Mouse (Mus musculus): ENCODE measurements around the gene Plcl2. TPM values are rescaled to one million over a fixed set of nuclear protein-coding genes. Genes with fewer than 3 reads are reported as not detected.
"Not testable (repeated sequence)": the region's sequence is repeated elsewhere in the genome, so short reads cannot be mapped to it uniquely, and the experiment has no call there.

The Plcl2 gene
- polyA plus RNA-seq, 1 experiment from 2014 or later: 9.3 TPM

DNA sequence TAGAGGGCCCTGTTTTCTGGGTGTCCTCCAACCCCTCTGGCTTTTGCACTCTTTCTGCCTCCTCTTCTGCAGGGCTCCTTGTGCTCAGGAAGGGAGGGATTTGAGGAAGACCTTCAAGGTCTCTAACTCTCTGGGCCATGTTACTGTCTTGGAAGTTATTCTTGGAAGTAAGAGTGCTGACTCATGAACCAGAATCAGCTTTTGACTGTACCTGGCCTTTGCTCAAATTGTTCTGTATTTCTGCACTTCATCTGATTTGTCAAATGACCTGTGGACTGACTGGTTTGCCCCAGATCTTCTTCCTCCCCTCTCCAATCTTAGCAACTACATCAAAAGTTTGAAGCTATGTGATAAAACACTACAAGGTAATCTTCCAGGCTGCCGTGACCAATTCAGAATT lies 91.5 kb downstream of the Plcl2 start:
- no peak overlapping the region for H3K27ac ChIP-seq (replicated peaks)
- H3K36me3 ChIP-seq: no peaks in the 10 kb centered on the region
- ATAC-seq (ENCODE audit: low FRiP score): no peak
- H3K4me2 ChIP-seq: no peak overlapping the region
- no peaks in the 10 kb centered on the region for H3K27me3 ChIP-seq (replicated peaks)
- no peak overlapping the region for H3K9ac ChIP-seq (replicated peaks)
- H3K4me1 ChIP-seq: peaks cover 7% of the 10 kb centered on the region
- H3K9me3 ChIP-seq (replicated peaks): no peaks in the 10 kb centered on the region
- no peak overlapping the region for H3K4me3 ChIP-seq (replicated peaks)
- 93% methylated on average over 1 of the region's 1 CpGs for WGBS

DNA sequence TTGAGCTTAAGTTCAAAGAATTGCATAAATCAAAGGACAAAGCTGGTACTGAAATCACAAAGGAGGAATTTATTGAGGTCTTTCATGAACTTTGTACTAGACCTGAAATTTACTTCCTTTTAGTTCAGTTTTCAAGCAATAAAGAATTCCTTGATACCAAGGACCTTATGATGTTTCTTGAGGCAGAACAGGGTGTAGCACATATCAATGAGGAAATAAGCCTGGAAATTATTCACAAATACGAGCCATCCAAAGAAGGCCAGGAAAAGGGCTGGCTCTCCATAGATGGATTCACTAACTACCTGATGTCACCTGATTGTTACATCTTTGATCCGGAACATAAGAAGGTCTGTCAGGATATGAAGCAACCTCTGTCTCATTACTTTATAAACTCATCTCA lies 97.7 kb downstream of the Plcl2 start:
- Histone ChIP-seq H3K4me3 (replicated peaks) (no peak overlapping the region), H3K27me3 (replicated peaks) (no peaks in the 10 kb centered on the region), H3K36me3 (peaks cover 11% of the 10 kb centered on the region), H3K4me2 (no peak overlapping the region), H3K27ac (replicated peaks) (no peak overlapping the region), H3K4me1 (no peaks in the 10 kb centered on the region), H3K9me3 (replicated peaks) (no peaks in the 10 kb centered on the region), H3K9ac (replicated peaks) (no peak overlapping the region)
- no peak for ATAC-seq (ENCODE audit: low FRiP score)
- 94% methylated on average over 2 of the region's 2 CpGs for WGBS

DNA sequence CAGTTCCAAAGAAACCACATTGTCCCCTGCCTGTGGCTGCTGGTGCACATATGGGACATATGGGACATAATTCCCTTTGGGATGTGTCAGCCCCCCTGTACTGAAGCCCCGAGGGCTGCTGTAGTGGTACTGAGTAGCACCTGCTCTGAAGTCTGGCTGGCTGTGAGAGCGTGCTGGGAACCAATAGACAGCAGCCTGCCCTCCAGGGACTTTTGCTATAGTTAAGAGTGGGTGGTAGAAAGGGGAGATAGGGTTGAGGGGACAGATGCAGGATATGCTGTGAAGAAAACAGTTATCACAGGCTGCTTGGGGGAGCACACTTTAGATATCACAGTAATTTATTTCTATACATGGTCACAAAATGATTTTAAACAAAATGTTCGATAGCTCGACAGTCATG lies 100.7 kb downstream of the Plcl2 start:
- WGBS: 86% methylated on average over 4 of the region's 4 CpGs
- ATAC-seq (ENCODE audit: low FRiP score): no peak
- no peaks in the 10 kb centered on the region for H3K27me3 ChIP-seq (replicated peaks)

DNA sequence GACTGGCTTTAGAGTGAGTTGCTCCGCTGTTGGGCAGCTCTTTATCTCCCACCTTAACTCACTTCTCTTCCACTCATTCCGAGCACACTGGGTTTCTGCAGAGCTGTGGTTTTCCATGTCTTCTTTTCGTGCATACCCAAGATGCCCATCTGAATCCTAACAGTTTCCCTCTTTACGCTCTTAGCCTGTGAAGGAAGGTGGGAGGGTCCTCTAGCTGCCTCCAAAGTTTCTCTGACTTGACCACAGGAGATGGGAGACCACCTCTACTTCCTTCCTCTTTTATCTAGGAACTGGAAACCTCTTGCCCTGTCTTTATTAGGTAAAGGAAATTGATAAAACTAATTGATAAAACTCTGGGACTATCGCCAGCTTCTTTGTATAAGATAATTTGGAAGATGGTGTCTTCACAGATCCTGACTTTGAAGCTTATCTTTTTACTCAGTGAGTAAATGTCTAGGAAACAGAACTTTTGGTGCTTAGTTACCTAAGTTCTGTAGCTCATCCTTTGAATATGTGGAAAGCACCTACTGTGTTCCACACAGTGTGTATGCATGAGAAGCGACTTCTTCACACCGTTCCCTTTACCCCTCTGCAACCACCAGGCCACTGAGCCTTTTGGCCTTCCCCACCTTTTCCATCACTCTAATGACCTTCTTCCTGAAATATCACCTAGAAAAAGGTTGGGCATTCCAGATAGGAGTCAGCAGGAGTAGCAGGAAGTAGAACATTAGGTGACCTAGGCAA lies 111.8 kb downstream of the Plcl2 start:
- peaks cover 9% of the 10 kb centered on the region for H3K4me1 ChIP-seq

More for the DNA sequence above, 100.7 kb downstream of the Plcl2 start:
- Histone ChIP-seq H3K36me3 (peaks cover 23% of the 10 kb centered on the region), H3K4me1 (no peaks in the 10 kb centered on the region), H3K4me2 (no peak overlapping the region), H3K9me3 (replicated peaks) (0 out of 2 replicates have a peak, but pooled peaks cover 3% of the 10 kb centered on the region), H3K9ac (replicated peaks) (no peak overlapping the region), H3K4me3 (replicated peaks) (no peak overlapping the region), H3K27ac (replicated peaks) (no peak overlapping the region)

DNA sequence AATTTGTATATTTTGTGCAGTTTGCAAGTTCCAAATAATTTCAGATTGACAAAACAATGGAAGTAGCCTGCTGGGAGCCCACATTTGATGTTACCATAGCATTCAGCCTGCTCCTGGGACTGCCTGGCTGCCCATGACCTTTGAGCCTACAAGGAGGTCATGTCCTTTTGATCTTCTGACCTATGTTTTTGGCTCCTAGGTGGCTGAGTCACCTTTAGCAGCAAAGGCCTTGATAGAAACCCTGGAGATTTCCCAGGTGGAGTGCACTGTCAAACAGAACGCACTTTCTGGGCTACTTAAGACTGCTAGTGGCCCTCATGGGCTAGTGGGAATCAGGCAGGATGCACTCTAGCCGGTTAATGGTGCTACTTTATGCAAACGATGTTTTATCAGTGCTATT lies 112.8 kb downstream of the Plcl2 start:
- no peak overlapping the region for H3K4me3 ChIP-seq (replicated peaks)
- no peak overlapping the region for H3K9ac ChIP-seq (replicated peaks)
- no peak for ATAC-seq (ENCODE audit: low FRiP score)
- H3K4me1 ChIP-seq: peaks cover 9% of the 10 kb centered on the region
- H3K27me3 ChIP-seq (replicated peaks): no peaks in the 10 kb centered on the region
- no peaks in the 10 kb centered on the region for H3K9me3 ChIP-seq (replicated peaks)
- WGBS: 66% methylated on average over 3 of the region's 3 CpGs
- H3K4me2 ChIP-seq: no peak overlapping the region
- no peak overlapping the region for H3K27ac ChIP-seq (replicated peaks)
- no peaks in the 10 kb centered on the region for H3K36me3 ChIP-seq

More for the DNA sequence above, 111.8 kb downstream of the Plcl2 start:
- Histone ChIP-seq H3K36me3 (no peaks in the 10 kb centered on the region), H3K4me2 (no peak overlapping the region), H3K27ac (replicated peaks) (no peak overlapping the region), H3K9ac (replicated peaks) (no peak overlapping the region), H3K4me3 (replicated peaks) (no peak overlapping the region), H3K9me3 (replicated peaks) (no peaks in the 10 kb centered on the region), H3K27me3 (replicated peaks) (no peaks in the 10 kb centered on the region)
- ATAC-seq (ENCODE audit: low FRiP score): no peak
- WGBS: 92% methylated on average over 7 of the region's 7 CpGs

DNA sequence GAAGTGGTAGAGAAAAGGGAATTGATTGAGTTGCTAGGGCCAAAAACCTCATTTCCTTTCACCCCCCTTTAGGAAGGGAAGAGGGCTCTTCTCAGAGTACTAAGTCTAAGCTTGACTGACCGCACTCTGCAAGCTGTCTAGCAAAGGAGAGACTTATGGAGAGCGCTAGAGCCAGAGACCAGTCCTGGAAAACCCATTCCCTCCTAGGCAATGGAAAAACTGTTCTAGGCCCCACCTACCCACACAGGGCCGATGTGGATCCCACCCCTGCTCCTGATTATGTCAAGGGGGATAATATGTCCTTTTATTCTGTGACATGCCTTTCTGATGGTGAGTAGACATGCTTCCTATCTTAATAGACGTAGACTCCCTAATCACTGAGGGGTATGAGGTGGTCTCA lies 116.4 kb downstream of the Plcl2 start:
- 91% methylated on average over 4 of the region's 4 CpGs for WGBS
- Histone ChIP-seq H3K27me3 (replicated peaks) (no peaks in the 10 kb centered on the region), H3K36me3 (no peaks in the 10 kb centered on the region), H3K9ac (replicated peaks) (no peak overlapping the region), H3K4me3 (replicated peaks) (no peak overlapping the region), H3K4me1 (peaks cover 9% of the 10 kb centered on the region), H3K27ac (replicated peaks) (no peak overlapping the region), H3K9me3 (replicated peaks) (no peaks in the 10 kb centered on the region), H3K4me2 (no peak overlapping the region)
- no peak for ATAC-seq (ENCODE audit: low FRiP score)

DNA sequence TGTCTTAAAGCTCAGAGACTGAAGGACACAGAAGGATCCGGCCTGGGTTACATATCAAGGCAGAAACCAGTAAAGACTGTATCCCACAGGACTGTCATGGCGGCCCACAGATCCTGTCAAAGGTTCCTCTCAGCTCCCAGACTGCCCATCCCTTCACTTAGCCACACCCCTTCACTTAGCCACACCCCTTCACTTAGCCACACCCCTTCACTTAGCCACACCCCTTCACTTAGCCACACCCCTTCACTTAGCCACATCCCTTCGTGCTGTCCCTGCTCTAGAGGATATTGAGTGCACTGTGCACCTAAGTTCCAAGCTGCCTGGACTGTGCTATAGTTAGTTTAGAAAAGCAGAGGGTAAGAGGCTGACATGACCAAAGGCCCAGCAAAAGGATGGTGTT lies 118.5 kb downstream of the Plcl2 start:
- H3K36me3 ChIP-seq: no peaks in the 10 kb centered on the region
- no peaks in the 10 kb centered on the region for H3K27me3 ChIP-seq (replicated peaks)
- no peak overlapping the region for H3K27ac ChIP-seq (replicated peaks)
- no peak overlapping the region for H3K9ac ChIP-seq (replicated peaks)
- H3K4me3 ChIP-seq (replicated peaks): no peak overlapping the region
- no peaks in the 10 kb centered on the region for H3K9me3 ChIP-seq (replicated peaks)
- 97% methylated on average over 3 of the region's 3 CpGs for WGBS
- no peak for ATAC-seq (ENCODE audit: low FRiP score)
- H3K4me2 ChIP-seq: no peak overlapping the region
- peaks cover 9% of the 10 kb centered on the region for H3K4me1 ChIP-seq

DNA sequence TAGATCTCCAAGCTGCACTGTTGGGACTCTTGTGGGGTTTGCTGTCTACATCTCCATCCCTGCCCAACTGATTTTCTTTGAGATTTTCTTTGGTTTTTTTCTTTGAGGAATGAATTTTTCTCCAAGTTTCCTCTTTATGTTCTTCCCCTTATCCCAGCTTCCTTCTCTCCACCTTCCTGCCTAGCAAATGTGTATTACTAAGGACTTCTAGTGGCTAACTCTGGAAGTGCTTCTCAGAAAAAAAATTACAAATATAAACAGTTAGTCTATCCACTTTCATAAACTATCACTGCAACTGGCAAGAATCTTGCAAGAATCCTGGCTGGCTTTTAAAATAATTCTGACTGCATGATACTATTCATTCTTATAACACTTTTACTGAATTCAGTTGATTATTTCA lies 119.5 kb downstream of the Plcl2 start:
- no peak overlapping the region for H3K4me3 ChIP-seq (replicated peaks)
- no peak overlapping the region for H3K9ac ChIP-seq (replicated peaks)
- H3K4me2 ChIP-seq: no peak overlapping the region
- no peaks in the 10 kb centered on the region for H3K27me3 ChIP-seq (replicated peaks)
- H3K27ac ChIP-seq (replicated peaks): no peak overlapping the region
- no peaks in the 10 kb centered on the region for H3K36me3 ChIP-seq
- ATAC-seq (ENCODE audit: low FRiP score): no peak; the same call in 1 of the 2 replicates
- H3K4me1 ChIP-seq: peaks cover 3% of the 10 kb centered on the region
- H3K9me3 ChIP-seq (replicated peaks): no peaks in the 10 kb centered on the region

DNA sequence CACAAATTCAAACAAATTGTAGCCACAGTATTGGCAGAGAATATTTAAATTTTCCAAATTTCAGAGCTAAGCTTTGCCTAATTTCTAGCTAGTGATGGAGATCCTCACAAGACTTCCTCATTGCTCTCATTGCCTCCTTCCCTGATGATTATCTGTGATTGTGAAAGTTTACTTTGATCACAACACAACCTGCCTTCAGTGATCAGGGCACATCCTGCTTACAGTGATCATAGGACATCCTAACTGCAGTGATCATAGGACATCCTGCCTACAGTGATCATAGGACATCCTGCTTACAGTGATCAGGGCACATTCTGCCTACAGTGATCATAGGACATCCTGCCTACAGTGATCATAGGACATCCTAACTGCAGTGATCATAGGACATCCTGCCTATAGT lies 121.8 kb downstream of the Plcl2 start:
- not testable (repeated sequence) for H3K9me3 ChIP-seq (replicated peaks); H3K36me3 ChIP-seq; H3K4me3 ChIP-seq (replicated peaks); H3K9ac ChIP-seq (replicated peaks); ATAC-seq (ENCODE audit: low FRiP score); H3K27ac ChIP-seq (replicated peaks); H3K27me3 ChIP-seq (replicated peaks); H3K4me1 ChIP-seq; H3K4me2 ChIP-seq

DNA sequence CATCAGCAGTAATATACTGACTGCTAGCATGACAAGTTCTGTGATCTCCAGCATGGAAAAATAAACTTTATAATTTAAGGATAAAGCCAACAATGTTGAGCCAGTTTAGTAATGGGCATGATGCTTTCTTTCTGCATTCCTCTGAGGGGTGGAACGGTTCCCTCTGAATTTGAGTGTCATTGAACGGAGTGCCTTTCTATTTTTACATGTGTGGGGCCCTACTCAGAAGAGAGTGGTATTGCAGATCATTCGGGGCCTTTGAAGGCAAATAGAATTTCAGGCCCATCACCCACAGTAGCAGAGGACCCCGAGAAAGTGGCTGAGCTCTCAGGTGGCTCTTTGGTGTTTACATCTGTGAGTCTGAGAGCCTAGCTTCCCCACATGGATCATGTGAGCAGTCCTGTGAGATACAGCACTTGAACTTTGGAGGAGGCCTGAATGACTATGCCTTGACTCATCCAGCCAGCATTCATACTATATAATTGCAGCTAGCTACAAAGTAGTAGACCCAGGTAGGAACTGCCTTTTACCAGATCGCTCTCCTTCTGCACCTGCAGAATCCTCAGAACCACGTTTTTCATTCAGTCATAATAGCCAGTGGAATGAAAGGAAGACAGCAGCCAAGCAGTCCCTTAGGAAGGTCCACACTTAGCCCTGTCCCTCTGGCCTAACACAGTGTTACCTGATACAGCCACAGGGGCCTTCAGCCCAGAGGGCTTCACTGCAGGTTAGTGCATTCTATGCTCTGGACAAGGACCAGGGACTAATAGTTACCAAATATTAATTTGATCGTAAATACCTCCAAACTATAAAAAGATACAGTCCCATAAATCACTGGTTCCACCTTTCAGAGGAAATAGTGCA lies 125.0 kb downstream of the Plcl2 start:
- H3K4me3 ChIP-seq (replicated peaks): no peak overlapping the region
- no peaks in the 10 kb centered on the region for H3K9me3 ChIP-seq (replicated peaks)
- 83% methylated on average over 7 of the region's 7 CpGs for WGBS
- H3K9ac ChIP-seq (replicated peaks): no peak overlapping the region
- H3K27me3 ChIP-seq (replicated peaks): no peaks in the 10 kb centered on the region
- H3K27ac ChIP-seq (replicated peaks): no peak overlapping the region
- ATAC-seq (ENCODE audit: low FRiP score): no peak; the same call in 1 of the 2 replicates
- no peaks in the 10 kb centered on the region for H3K36me3 ChIP-seq
- H3K4me1 ChIP-seq: peaks cover 3% of the 10 kb centered on the region; the same call in 1 of the 2 replicates
- H3K4me2 ChIP-seq: no peak overlapping the region

DNA sequence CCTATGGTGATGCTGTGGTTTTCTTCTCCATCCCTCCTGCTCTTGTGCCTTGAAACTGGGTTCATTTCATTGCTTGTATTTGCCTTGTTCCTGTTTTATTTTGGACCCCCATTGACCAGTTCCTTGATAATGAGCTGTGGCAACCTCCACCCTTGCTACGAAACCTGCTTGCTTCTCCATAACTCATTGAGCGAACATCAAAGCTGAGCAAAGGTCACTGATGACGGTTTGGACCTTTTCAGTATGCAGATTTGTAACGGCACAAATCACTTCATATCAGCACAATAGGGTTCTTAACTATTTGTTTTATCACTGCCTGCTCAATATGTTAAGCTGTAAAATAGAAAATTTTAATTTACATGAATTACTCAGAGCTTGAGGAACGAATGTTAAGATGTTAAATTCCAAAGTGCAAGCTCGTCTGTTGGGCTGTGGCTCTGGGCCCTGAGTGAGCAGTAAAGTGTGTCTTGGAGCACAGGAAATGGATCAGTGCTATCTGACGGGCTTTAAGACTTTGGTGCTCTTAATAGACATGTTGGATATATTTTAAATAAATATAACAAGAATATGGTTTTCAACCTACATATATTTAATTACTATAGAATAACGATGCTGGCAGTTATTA lies 126.9 kb downstream of the Plcl2 start:
- no peak overlapping the region for H3K27ac ChIP-seq (replicated peaks)
- H3K9ac ChIP-seq (replicated peaks): no peak overlapping the region
- no peaks in the 10 kb centered on the region for H3K27me3 ChIP-seq (replicated peaks)
- H3K4me3 ChIP-seq (replicated peaks): no peak overlapping the region
- H3K36me3 ChIP-seq: no peaks in the 10 kb centered on the region; the same call in 1 of the 2 replicates
- no peaks in the 10 kb centered on the region for H3K9me3 ChIP-seq (replicated peaks)
- H3K4me1 ChIP-seq: peaks cover 3% of the 10 kb centered on the region; the same call in 1 of the 2 replicates
- no peak overlapping the region for H3K4me2 ChIP-seq
- no peak for ATAC-seq (ENCODE audit: low FRiP score)
- 77% methylated on average over 8 of the region's 8 CpGs for WGBS
